ENCODE assay signal across 12 mouse cellular contexts in the genomic region with DNA sequence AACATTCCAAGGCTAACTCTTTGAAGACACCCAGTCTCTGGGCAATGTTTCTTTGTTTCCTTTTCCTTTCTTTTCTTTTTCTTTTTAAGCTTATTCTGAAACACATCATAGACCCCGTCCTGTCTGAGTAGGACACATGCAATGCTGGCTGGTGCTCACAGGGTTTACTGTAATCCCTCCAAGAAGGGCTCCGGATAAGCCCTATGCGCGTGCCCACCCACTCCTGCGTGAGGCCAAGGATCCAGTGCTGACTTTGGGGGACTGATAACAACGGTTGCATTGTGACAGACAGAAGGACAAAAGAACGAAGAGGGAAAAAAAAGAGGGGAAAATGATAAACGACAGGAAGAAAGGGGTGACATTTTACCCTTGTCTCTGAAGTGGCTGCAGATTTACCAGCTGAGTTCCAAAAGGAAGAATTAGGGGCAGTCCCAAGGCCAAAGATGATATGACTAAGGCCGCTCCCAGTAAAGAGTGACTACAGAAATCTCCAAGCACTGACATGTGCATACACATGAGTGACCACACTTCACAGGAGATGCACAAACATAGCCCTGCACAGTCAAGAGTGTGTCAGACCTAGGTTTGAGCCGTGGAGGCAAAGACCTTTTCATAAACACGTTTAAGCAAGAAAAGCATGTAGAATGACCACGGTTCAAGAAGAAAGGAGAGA.
DNase-seq lines count a peak whose midpoint lies in the region; ATAC-seq lines count a peak whose summit lies in the region.
"Had no signal": no experiment of that assay in that cellular context is flagged by ENCODE, and none has a peak within 500 bp of the region (broad histone marks: within the 10 kb centered on the region; RNA-seq: fewer than 3 reads in every experiment).

No protein-coding gene starts in this region.

- peak overlapping the region; percentile 39; the same call in 1 of the 2 replicates for H3K27ac ChIP-seq in heart, embryonic 12.5 days (ENCODE audit: poor library complexity, severe bottlenecking)
- H3K27ac ChIP-seq in embryonic facial prominence, embryonic 10.5 days (replicated peaks): 0 out of 2 replicates have a peak overlapping the region, but pooled peaks have one; percentile 20
- H3K27ac ChIP-seq in hindbrain, embryonic 15.5 days (replicated peaks): 0 out of 2 replicates have a peak overlapping the region, but pooled peaks have one; percentile 22
- H3K27ac ChIP-seq in midbrain, embryonic 13.5 days: peak overlapping the region; percentile 77
- H3K27ac ChIP-seq: lung, embryonic 15.5 days had no signal

- DNase-seq in heart, adult 11 months: no peak
- no peak for DNase-seq in embryonic facial prominence, embryonic 10.5 days (ENCODE audit: low spot score)
- no peak for DNase-seq in yolk sac, embryonic 10.5 days (ENCODE audit: low spot score)
- DNase-seq in ovary, postnatal 36 days (ENCODE audit: low spot score): no peak
- DNase-seq: right cerebral cortex, postnatal 4 days had no signal

- no peaks in the 10 kb centered on the region for H3K9me3 ChIP-seq in heart, embryonic 12.5 days (replicated peaks)
- no peaks in the 10 kb centered on the region for H3K9me3 ChIP-seq in embryonic facial prominence, embryonic 10.5 days
- H3K9me3 ChIP-seq in hindbrain, embryonic 15.5 days: no peaks in the 10 kb centered on the region
- no peaks in the 10 kb centered on the region for H3K9me3 ChIP-seq in midbrain, embryonic 13.5 days
- H3K9me3 ChIP-seq: lung, embryonic 15.5 days; megakaryocyte, embryonic 14.5 days had no signal

- H3K4me2 ChIP-seq in heart, embryonic 12.5 days: no peak overlapping the region
- H3K4me2 ChIP-seq in hindbrain, embryonic 15.5 days: no peak overlapping the region
- H3K4me2 ChIP-seq in midbrain, embryonic 13.5 days (replicated peaks): no peak overlapping the region
- H3K4me2 ChIP-seq: lung, embryonic 15.5 days had no signal

- 38% methylated on average over 12 of the region's 12 CpGs for WGBS in heart, embryonic 12.5 days
- 76% methylated on average over 12 of the region's 12 CpGs for WGBS in embryonic facial prominence, embryonic 10.5 days
- WGBS in hindbrain, embryonic 15.5 days: 61% methylated on average over 12 of the region's 12 CpGs
- WGBS in midbrain, embryonic 13.5 days: 54% methylated on average over 12 of the region's 12 CpGs

- no peaks in the 10 kb centered on the region for H3K27me3 ChIP-seq in heart, embryonic 12.5 days (replicated peaks)
- H3K27me3 ChIP-seq in embryonic facial prominence, embryonic 10.5 days (replicated peaks; ENCODE audit: low read depth, poor library complexity, severe bottlenecking): no peaks in the 10 kb centered on the region
- no peaks in the 10 kb centered on the region for H3K27me3 ChIP-seq in hindbrain, embryonic 15.5 days
- H3K27me3 ChIP-seq in midbrain, embryonic 13.5 days: no peaks in the 10 kb centered on the region
- H3K27me3 ChIP-seq: CH12.LX; lung, embryonic 15.5 days; megakaryocyte, embryonic 14.5 days; Patski had no signal

- peaks cover 59% of the 10 kb centered on the region for H3K4me1 ChIP-seq in heart, embryonic 12.5 days (replicated peaks)
- peaks cover 66% of the 10 kb centered on the region for H3K4me1 ChIP-seq in embryonic facial prominence, embryonic 10.5 days
- peaks cover 57% of the 10 kb centered on the region for H3K4me1 ChIP-seq in hindbrain, embryonic 15.5 days (replicated peaks)
- H3K4me1 ChIP-seq in midbrain, embryonic 13.5 days (replicated peaks): peaks cover 72% of the 10 kb centered on the region

- H3K36me3 ChIP-seq in heart, embryonic 12.5 days: peaks cover 5% of the 10 kb centered on the region; the same call in 1 of the 2 replicates
- H3K36me3 ChIP-seq in embryonic facial prominence, embryonic 10.5 days (replicated peaks): peaks cover 17% of the 10 kb centered on the region
- no peaks in the 10 kb centered on the region for H3K36me3 ChIP-seq in hindbrain, embryonic 15.5 days
- no peaks in the 10 kb centered on the region for H3K36me3 ChIP-seq in midbrain, embryonic 13.5 days

- H3K4me3 ChIP-seq in heart, embryonic 12.5 days: no peak overlapping the region
- H3K4me3 ChIP-seq in embryonic facial prominence, embryonic 10.5 days: no peak overlapping the region
- H3K4me3 ChIP-seq in hindbrain, embryonic 15.5 days: no peak overlapping the region
- H3K4me3 ChIP-seq in midbrain, embryonic 13.5 days (replicated peaks): no peak overlapping the region
- H3K4me3 ChIP-seq: lung, embryonic 15.5 days; megakaryocyte, embryonic 14.5 days had no signal

- no peak overlapping the region for H3K9ac ChIP-seq in heart, embryonic 12.5 days
- no peak overlapping the region for H3K9ac ChIP-seq in hindbrain, embryonic 15.5 days
- H3K9ac ChIP-seq in midbrain, embryonic 13.5 days (replicated peaks): no peak overlapping the region
- H3K9ac ChIP-seq: lung, embryonic 15.5 days had no signal

- peak; percentile 62 for ATAC-seq in heart, embryonic 12.5 days (ENCODE audit: insufficient number of reproducible peaks, low FRiP score)
- no peak for ATAC-seq in hindbrain, embryonic 15.5 days (ENCODE audit: low FRiP score, low read depth)
- no peak for ATAC-seq in midbrain, embryonic 13.5 days
- ATAC-seq: Patski had no signal

Comparison
In these comparisons a context has a peak if more than half of its experiments do, and no peak if none do; other contexts are left out.
1. H3K27ac ChIP-seq: peak in every context shown above with its lines; median percentile 77 in midbrain, embryonic 13.5 days; 39 in heart, embryonic 12.5 days; 22 in hindbrain, embryonic 15.5 days; 20 in embryonic facial prominence, embryonic 10.5 days.